Mouse (Mus musculus) bone marrow, adult 2 months (tissue): ENCODE measurements around the gene 2210408I21Rik.

ENCODE experiments used
- CTCF ChIP-seq: fragments of 200-500 bp; IDR thresholded peaks from 2 replicates; pipeline ENCODE4 v1.5.1; 2011; ENCODE audit warnings: low read length, control low read depth; ENCODE audit not compliant: control insufficient read depth, insufficient read depth
- POLR2A ChIP-seq: fragments of 200-500 bp; IDR thresholded peaks from 2 replicates; pipeline ENCODE4 v1.6.1; 2011; ENCODE audit warnings: low read depth, mild to moderate bottlenecking, control low read depth, low read length, borderline replicate concordance; ENCODE audit not compliant: control insufficient read depth

- TF ChIP-seq CTCF, result no peak
- TF ChIP-seq POLR2A, result no peak
These were observed 160.2 kb downstream of the 2210408I21Rik start for GRCm38 (mm10) chr13:77295519-77295918.
